Mouse (Mus musculus) lung, adult 2 months (tissue): Measurements from ENCODE around the gene Trim50.

ENCODE experiments used
- CTCF ChIP-seq: fragments of 200-500 bp; IDR thresholded peaks from 2 replicates; pipeline ENCODE4 v1.5.1; 2011; ENCODE audit warnings: mild to moderate bottlenecking, low read length, control low read depth; ENCODE audit not compliant: insufficient read depth
- POLR2A ChIP-seq: fragments of 200-500 bp; IDR thresholded peaks from 2 replicates; pipeline ENCODE4 v1.6.1; 2011; ENCODE audit warnings: low read depth, mild to moderate bottlenecking, control low read depth, low read length, borderline replicate concordance; ENCODE audit errors: extremely low read depth

GRCm38 (mm10) chr5:135408114-135408513 is 55.0 kb downstream of the Trim50 start:
- TF ChIP-seq POLR2A (no peak), CTCF (no peak)
